Mouse (Mus musculus) C2C12 (cell line): ENCODE results near the gene Casp3.

ENCODE experiments used
- CTCF ChIP-seq: IDR thresholded peaks from one replicate; pipeline ENCODE4 v1.5.1; 2011; ENCODE audit not compliant: control insufficient read depth, insufficient read depth, insufficient read length
- MAX ChIP-seq: IDR thresholded peaks from one replicate; pipeline ENCODE4 v1.6.1; 2011; ENCODE audit warnings: mild to moderate bottlenecking, control low read depth
- USF1 ChIP-seq: IDR thresholded peaks from one replicate; pipeline ENCODE4 v1.6.1; 2011; ENCODE audit warnings: low read depth, mild to moderate bottlenecking, control low read depth, moderate library complexity

DNA sequence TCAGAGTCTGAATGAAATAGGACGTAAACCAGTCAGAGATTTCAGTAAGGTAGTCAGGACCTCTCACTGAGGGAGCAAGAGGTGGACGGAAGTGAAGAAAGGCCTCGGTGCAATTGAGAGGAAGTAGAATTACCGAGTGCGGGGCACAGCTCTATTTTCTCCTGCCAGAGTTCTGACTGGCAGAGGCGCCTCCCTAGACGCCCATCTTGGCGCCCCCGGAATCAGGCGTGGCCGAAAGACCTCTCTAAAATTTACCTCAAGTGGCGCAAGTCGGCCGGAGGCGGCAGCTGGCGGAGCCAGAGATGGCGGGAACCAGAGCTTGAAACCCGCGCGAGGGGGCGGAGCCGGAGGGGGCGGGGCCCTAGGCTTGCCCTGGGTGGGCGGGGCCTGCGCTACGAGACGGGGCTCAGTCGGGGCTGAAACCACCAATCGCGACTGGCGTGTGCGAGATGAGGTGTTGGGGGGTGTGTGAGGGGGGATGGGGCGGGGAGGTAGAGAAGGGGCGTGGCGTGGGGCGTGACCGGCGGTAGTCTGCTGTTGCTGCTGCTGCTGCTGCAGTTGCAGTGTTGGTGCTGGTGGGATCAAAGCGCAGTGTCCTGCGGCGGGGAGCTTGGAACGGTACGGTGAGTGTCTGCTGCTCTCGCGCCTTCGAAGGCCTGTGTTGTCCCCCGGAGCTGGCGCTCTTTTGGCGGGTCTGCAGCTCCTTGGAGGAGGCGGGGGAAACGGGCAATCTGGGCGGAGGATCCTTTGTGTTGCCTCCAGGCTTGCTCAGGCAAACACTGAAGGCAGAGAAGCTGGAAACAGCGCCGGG, at the start of gene Casp3, which contains the start of gene Primpol:
- no peak for TF ChIP-seq MAX
- no peak for TF ChIP-seq USF1
- no peak for TF ChIP-seq CTCF
